Mouse (Mus musculus): ENCODE data around the gene Crim1. TPM values are rescaled to one million over a fixed set of nuclear protein-coding genes. Genes with fewer than 3 reads are reported as not detected.

Crim1 gene
- polyA plus RNA-seq, 1 experiment from 2014 or later: 7.0 TPM

DNA sequence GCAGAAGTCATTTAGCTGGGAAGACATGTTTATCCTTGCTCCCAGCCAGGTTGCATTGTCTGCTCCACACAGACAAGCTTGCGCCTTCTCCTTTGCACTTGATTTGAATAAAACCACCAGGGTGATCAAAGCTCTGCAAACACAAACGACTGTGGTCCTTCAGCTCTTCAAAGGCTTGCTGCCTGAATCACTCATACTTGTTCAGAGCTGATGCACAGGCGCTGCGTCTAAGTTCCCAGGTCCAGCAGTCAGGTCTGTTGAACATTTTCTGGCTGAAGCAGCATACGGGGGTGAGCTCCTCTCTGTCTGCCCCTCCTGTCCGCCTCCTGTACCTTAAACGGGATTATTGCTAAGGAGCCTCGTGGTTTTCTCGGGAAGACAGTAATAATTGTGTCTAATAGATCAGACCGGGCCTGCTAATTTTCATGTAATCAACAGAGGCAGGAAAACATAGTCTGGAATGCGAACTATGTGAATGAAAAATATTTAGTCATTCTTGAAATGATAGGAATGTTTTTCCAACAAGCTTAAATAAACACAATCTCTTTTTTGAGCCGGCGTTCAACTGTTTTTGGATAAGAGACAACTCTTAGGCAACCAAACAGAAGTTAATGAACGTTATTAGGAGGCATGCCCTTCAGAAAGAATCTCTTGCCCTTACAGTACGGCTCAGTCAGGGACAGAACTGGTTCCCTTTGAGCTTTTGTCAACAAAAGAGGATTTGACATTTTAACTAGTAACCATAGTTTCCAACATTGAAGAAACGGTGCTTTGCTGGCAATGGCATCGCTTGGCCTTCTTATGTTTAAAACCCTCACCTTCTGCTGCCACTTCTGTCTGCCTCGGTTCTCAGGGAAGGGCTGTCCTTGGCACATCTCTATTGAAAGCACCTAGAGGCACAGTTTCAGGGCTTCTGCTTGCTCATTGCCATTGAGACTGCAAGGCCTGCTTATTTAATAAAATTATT lies 122.6 kb downstream of the Crim1 start:
- no peak overlapping the region for H3K27ac ChIP-seq
- peaks cover 33% of the 10 kb centered on the region for H3K36me3 ChIP-seq
- H3K9me3 ChIP-seq: no peaks in the 10 kb centered on the region
- no peak overlapping the region for H3K4me3 ChIP-seq
- H3K4me1 ChIP-seq: peaks cover 11% of the 10 kb centered on the region; the same call in 1 of the 2 replicates
- 59% methylated on average over 18 of the region's 18 CpGs for WGBS
- no peak for ATAC-seq (ENCODE audit: low FRiP score, low read depth)
- no peak overlapping the region for H3K4me2 ChIP-seq (replicated peaks)
- H3K27me3 ChIP-seq: no peaks in the 10 kb centered on the region
- no peak overlapping the region for H3K9ac ChIP-seq

DNA sequence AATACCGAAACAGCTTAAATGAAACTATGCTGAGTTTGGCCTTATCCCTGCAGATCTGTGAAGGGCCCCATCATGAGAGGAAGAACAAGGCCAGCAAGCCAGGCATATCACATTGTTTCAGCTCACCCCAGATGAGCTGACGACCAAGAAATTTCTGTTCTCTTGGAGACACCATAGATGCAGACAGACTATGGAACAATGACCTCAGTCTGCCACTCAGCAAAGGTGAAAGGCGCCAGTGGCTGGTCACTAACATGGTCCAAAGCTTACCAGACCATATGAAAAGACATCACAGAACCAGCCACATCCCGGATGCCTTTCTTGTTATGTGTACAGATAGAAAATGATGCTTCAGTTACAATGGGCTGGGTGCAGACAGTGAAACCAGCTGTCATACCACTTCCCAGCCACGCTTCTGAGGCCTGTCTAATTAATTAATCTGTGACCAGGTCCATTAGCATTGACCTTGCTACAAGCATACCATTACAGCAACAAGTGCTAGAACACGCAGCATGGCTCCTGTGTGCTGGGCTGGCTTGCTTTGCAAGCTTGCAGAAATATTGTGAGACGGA lies 125.8 kb downstream of the Crim1 start:
- H3K9me3 ChIP-seq: no peaks in the 10 kb centered on the region
- WGBS: 84% methylated on average over 7 of the region's 7 CpGs
- 0 out of 2 replicates have a peak, but pooled peaks have one; percentile 19 for ATAC-seq (ENCODE audit: low FRiP score, low read depth)
- peaks cover 15% of the 10 kb centered on the region; the same call in 1 of the 2 replicates for H3K36me3 ChIP-seq
- H3K4me2 ChIP-seq (replicated peaks): no peak overlapping the region
- peaks cover 19% of the 10 kb centered on the region for H3K4me1 ChIP-seq
- H3K27me3 ChIP-seq: no peaks in the 10 kb centered on the region
- no peak overlapping the region for H3K27ac ChIP-seq
- no peak overlapping the region for H3K9ac ChIP-seq
- no peak overlapping the region for H3K4me3 ChIP-seq

DNA sequence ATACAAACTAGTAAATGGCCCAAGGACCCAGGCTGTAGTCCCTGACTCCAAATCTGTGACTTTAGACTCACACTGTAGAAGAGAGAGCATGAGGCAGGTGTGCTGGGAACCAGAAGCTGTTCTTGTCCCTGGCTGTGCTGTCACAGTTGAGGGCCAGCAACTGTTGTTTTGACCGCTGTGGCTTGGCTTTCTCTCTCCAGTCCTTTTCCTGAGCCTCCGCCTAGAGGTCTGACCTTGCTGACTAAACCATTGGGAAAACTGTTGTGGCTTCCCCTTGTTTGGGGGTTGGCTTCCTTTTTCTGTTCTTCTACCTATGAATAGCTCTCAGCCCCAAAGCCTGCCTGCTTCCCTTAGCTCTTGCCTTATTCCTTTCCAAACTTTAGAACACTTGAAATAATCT lies 126.3 kb downstream of the Crim1 start:
- Histone ChIP-seq H3K4me3 (no peak overlapping the region), H3K36me3 (peaks cover 15% of the 10 kb centered on the region; the same call in 1 of the 2 replicates), H3K4me2 (replicated peaks) (no peak overlapping the region), H3K27ac (no peak overlapping the region), H3K27me3 (no peaks in the 10 kb centered on the region), H3K9me3 (no peaks in the 10 kb centered on the region), H3K9ac (no peak overlapping the region), H3K4me1 (peaks cover 19% of the 10 kb centered on the region)
- ATAC-seq (ENCODE audit: low FRiP score, low read depth): no peak
- 88% methylated on average over 2 of the region's 2 CpGs for WGBS

DNA sequence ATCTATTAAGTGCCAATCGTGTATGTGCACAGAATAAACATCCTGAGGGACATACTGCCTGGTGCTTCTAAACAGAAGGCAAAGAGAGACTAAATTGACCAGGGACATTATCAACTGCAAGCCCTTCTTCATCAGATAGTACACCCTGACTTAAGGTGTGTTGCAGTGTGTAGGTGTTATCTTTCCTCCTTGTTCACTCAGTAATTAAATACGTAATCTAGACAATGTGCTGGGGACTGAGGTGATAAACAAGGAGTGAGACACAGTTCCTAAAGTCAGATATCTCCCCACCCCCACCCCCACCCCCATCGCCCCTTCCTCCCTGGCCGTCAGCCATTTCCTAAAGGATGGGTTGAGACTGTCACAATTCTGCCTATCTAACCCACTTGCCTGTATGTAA lies 127.1 kb downstream of the Crim1 start:
- Histone ChIP-seq H3K4me2 (replicated peaks) (no peak overlapping the region), H3K9ac (no peak overlapping the region), H3K4me1 (peaks cover 20% of the 10 kb centered on the region), H3K27ac (no peak overlapping the region), H3K36me3 (peaks cover 15% of the 10 kb centered on the region; the same call in 1 of the 2 replicates), H3K27me3 (no peaks in the 10 kb centered on the region), H3K9me3 (no peaks in the 10 kb centered on the region), H3K4me3 (no peak overlapping the region)
- WGBS: 73% methylated on average over 4 of the region's 4 CpGs
- no peak for ATAC-seq (ENCODE audit: low FRiP score, low read depth)

DNA sequence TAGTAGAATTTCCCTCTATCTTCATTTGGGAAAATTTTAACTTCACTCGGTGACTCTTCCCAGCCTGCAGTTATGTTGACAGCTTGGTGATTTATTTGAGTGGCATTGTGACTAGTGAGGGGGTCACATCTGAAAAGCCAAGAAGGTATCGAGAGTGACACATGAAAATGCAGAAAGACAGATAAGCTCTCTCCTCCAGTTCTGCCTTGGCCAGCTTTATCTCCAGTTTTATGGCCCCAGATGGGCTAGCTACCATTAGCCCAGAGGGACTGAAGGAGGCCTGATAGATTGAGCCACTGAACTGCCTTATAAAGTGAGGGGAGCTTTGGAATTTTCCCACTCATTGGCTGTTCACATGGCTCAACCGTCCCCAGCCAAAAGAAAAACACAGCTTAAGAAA lies 128.2 kb downstream of the Crim1 start:
- H3K9ac ChIP-seq: no peak overlapping the region
- 16% methylated on average over 3 of the region's 3 CpGs for WGBS
- no peak overlapping the region for H3K4me3 ChIP-seq
- no peak overlapping the region for H3K27ac ChIP-seq
- H3K4me2 ChIP-seq (replicated peaks): no peak overlapping the region
- H3K27me3 ChIP-seq: no peaks in the 10 kb centered on the region
- peaks cover 15% of the 10 kb centered on the region; the same call in 1 of the 2 replicates for H3K36me3 ChIP-seq
- ATAC-seq (ENCODE audit: low FRiP score, low read depth): no peak
- H3K9me3 ChIP-seq: no peaks in the 10 kb centered on the region
- peaks cover 17% of the 10 kb centered on the region for H3K4me1 ChIP-seq

DNA sequence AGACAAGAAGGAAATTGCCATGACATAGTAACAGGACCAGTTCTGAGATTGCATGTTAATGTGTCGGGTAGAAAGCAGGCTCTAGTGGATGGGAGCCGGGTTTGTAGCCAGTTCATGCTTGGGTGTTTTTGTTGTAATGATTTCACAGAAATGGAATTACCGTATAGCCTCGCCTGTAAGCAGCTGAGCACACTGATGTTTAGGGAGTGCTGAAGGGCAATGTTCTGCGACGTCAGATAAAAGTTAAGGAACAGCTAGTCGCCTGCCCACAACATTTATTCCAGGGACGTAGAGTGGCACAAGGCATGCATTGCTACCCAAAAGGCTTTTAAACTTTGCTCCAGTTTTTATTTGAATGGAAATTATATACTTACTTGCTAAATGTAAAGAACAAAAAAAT lies 131.4 kb downstream of the Crim1 start:
- Histone ChIP-seq H3K4me1 (peaks cover 15% of the 10 kb centered on the region), H3K36me3 (peaks cover 14% of the 10 kb centered on the region), H3K9ac (no peak overlapping the region), H3K4me3 (no peak overlapping the region), H3K4me2 (replicated peaks) (no peak overlapping the region), H3K9me3 (no peaks in the 10 kb centered on the region), H3K27ac (no peak overlapping the region), H3K27me3 (no peaks in the 10 kb centered on the region)
- ATAC-seq (ENCODE audit: low FRiP score, low read depth): no peak
- WGBS: 78% methylated on average over 8 of the region's 8 CpGs

DNA sequence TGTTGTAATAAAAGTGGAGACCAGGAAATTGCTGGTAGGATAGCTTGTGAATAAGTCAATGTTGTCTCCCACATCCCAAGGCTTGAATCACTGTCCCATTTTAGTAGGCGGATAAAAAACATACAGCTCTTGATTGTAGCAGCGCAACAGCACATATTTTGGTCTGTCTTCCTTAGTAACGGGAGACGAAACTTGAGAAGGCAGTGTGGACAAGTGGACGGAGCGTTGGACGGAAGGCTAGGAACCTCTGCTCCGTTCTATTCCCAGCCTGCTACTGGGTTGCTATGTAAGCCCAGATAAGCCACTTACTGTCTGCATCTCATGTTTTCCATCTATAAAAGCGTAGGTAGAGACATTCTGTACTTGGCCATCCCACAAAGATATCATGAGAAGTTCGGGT lies 133.2 kb downstream of the Crim1 start:
- no peak overlapping the region for H3K9ac ChIP-seq
- no peaks in the 10 kb centered on the region for H3K27me3 ChIP-seq
- H3K4me3 ChIP-seq: no peak overlapping the region
- H3K4me1 ChIP-seq: peaks cover 10% of the 10 kb centered on the region
- no peaks in the 10 kb centered on the region for H3K9me3 ChIP-seq
- WGBS: 85% methylated on average over 10 of the region's 10 CpGs
- H3K36me3 ChIP-seq: peaks cover 21% of the 10 kb centered on the region
- ATAC-seq (ENCODE audit: low FRiP score, low read depth): no peak
- H3K4me2 ChIP-seq (replicated peaks): no peak overlapping the region
- no peak overlapping the region for H3K27ac ChIP-seq

DNA sequence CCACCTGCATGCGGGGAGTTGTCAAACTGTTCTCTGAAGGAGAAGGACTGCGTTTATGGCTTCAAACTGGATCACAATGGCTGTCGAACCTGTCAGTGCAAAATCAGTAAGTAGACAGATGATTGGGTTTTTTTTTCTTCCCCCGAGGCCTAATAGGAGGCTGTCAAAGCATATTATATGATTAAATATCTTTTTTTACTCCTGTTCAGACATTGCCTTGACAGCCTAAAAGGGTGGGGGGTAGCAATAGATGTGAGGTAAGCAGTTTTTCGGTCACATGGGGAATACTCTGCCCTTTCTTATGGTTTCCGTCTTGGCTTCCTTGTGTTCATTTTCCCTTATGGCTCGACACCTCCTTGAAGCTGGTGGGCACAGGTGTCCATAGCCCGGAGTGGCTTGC lies 135.2 kb downstream of the Crim1 start:
- no peak overlapping the region for H3K27ac ChIP-seq

DNA sequence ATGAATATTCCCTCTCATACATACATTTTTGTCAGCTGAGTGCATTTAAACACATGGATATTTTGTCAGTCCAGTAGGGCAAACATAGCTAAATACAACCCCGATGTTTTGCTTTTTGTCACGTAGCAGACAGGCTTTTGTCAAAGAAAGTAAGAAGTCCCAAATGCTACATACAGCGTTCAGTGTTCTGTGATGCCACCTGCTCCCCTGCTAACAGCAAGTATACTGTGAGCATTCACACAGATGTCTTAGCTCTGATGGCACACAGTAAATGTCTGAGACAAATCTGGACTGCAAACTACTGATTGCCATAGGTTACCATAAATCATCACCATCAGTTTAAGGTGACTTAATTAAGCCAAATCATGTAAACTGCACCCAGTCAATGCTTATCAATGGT lies 143.6 kb downstream of the Crim1 start:
- no peaks in the 10 kb centered on the region for H3K27me3 ChIP-seq
- ATAC-seq (ENCODE audit: low FRiP score, low read depth): no peak

More for the DNA sequence above, 135.2 kb downstream of the Crim1 start:
- ATAC-seq (ENCODE audit: low FRiP score, low read depth): no peak
- no peaks in the 10 kb centered on the region for H3K9me3 ChIP-seq
- H3K4me2 ChIP-seq (replicated peaks): no peak overlapping the region
- H3K36me3 ChIP-seq: peaks cover 21% of the 10 kb centered on the region
- WGBS: 84% methylated on average over 8 of the region's 8 CpGs
- no peak overlapping the region for H3K9ac ChIP-seq
- no peak overlapping the region for H3K4me3 ChIP-seq
- peaks cover 9% of the 10 kb centered on the region; the same call in 1 of the 2 replicates for H3K4me1 ChIP-seq
- no peaks in the 10 kb centered on the region for H3K27me3 ChIP-seq

DNA sequence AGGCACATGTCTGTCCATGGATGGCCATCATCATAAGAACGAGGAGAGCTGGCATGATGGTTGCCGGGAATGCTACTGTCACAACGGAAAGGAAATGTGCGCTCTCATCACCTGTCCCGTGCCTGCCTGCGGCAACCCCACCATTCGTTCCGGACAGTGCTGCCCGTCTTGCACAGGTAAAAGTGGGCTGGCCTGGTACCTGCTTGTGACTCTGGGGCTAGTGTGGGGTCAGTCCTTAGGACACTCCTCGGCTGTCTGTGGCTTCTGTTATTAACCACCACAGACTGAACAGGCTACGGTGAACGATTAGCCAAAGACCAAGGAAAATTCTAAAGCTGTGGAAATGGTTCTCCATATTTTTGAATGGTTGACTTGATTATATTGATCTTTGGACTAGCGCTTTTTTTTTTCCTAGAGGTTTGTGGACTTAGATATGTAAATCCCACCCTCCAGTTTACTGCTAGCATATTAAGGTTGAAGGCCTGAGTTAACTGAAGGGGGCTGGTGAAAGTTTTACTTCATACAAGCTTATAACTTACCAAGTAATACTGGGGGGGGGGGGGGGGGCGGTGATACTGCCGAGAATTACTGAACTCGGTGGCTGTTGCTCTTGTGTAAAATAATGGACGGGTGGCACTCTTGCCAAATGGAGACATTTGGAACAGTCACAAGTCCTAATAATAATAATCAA lies 147.2 kb downstream of the Crim1 start:
- H3K4me1 ChIP-seq: peaks cover 12% of the 10 kb centered on the region; the same call in 1 of the 2 replicates
- H3K27ac ChIP-seq: no peak overlapping the region
- H3K27me3 ChIP-seq: no peaks in the 10 kb centered on the region
- H3K9me3 ChIP-seq: no peaks in the 10 kb centered on the region
- ATAC-seq (ENCODE audit: low FRiP score, low read depth): no peak
- 94% methylated on average over 17 of the region's 17 CpGs for WGBS
- no peak overlapping the region for H3K9ac ChIP-seq
- no peak overlapping the region for H3K4me3 ChIP-seq
- peaks cover 54% of the 10 kb centered on the region for H3K36me3 ChIP-seq
- H3K4me2 ChIP-seq (replicated peaks): no peak overlapping the region

More for the DNA sequence above, 143.6 kb downstream of the Crim1 start:
- no peak overlapping the region for H3K9ac ChIP-seq
- H3K4me2 ChIP-seq (replicated peaks): no peak overlapping the region
- H3K9me3 ChIP-seq: no peaks in the 10 kb centered on the region
- no peak overlapping the region for H3K4me3 ChIP-seq
- 94% methylated on average over 3 of the region's 3 CpGs for WGBS
- H3K36me3 ChIP-seq: peaks cover 33% of the 10 kb centered on the region
- no peak overlapping the region for H3K27ac ChIP-seq
- 0 out of 2 replicates have a peak, but pooled peaks cover 11% of the 10 kb centered on the region for H3K4me1 ChIP-seq

DNA sequence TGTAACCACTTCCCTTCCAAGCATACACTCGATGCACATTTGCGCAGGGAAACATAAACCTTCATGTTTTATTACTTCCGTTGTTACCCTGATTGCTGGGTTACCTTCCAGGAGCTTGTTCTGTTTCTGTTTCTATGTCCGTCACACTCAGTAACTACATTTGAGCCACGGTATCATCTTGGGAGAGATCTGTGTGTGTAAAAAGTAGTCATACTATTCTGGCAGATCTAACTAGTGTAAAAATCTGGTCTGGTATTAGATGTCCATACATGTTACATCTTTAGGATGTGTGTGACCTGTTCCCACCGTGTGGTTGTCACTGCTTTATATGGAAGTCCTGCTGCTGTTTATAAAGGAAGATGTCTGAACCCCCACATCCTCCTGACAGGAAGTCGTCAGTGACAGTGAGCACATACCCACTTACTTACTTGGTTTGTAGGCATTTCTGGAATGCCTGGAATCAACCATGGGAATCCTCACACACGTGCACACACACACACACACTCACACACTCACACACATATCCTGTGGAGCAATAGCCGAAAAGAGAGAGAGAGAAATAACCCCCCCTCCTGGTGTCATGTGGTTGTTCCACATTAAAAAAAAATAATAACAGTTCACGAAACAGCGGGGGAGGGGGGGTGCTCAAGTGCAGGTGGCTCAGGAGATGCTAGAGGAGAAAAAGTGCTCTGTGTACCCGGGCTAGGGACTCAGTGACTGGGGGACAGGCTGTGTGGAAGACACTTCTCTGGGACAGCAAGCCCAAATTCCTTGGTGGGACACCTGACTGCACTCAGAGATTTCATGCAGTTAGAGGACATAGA lies 151.8 kb downstream of the Crim1 start:
- Histone ChIP-seq H3K27ac (no peak overlapping the region), H3K4me2 (replicated peaks) (no peak overlapping the region), H3K27me3 (no peaks in the 10 kb centered on the region), H3K9ac (no peak overlapping the region), H3K4me1 (peaks cover 4% of the 10 kb centered on the region; the same call in 1 of the 2 replicates), H3K9me3 (no peaks in the 10 kb centered on the region), H3K4me3 (no peak overlapping the region), H3K36me3 (peaks cover 67% of the 10 kb centered on the region)
- WGBS: 51% methylated on average over 12 of the region's 12 CpGs
- ATAC-seq (ENCODE audit: low FRiP score, low read depth): 0 out of 2 replicates have a peak, but pooled peaks have one; percentile 30

All from limb, embryonic 13.5 days (tissue).